36 mouse cellular contexts compared by ENCODE assay signal in genomic region chr5:99861816-99862215, GRCm38 (mm10). TPM values are rescaled to one million over a fixed set of nuclear protein-coding genes. Genes with fewer than 3 reads are reported as not detected.
"Had no signal": no experiment of that assay in that cellular context is flagged by ENCODE, and none has a peak within 500 bp of the region (broad histone marks: within the 10 kb centered on the region; RNA-seq: fewer than 3 reads in every experiment).

No protein-coding gene starts in this region.

- H3K27ac ChIP-seq: heart, adult 2 months; heart, embryonic 13.5 days; heart, embryonic 15.5 days; hindbrain, embryonic 10.5 days; hindbrain, embryonic 12.5 days; hindbrain, embryonic 13.5 days; hindbrain, embryonic 14.5 days; hindbrain, embryonic 15.5 days; hindbrain, postnatal 0 days; intestine, embryonic 15.5 days; kidney, embryonic 15.5 days; kidney, postnatal 0 days; layer of hippocampus, adult 2 months had no signal

- DNase-seq: heart, adult 2 months; heart, postnatal 36 days; heart, postnatal 4 days; kidney, adult 11 months; kidney, adult 18-20 months; kidney, adult 2 months; kidney, adult 8-10 months; kidney, adult 9 months; kidney, postnatal 10 days; kidney, postnatal 14 days; kidney, postnatal 25 days; kidney, postnatal 36 days; kidney, postnatal 4 days; layer of hippocampus, adult 9-11 months; layer of hippocampus, postnatal 36 days had no signal

- H3K27me3 ChIP-seq: heart, embryonic 12.5 days; heart, embryonic 13.5 days; heart, embryonic 15.5 days; hindbrain, embryonic 15.5 days; intestine, embryonic 15.5 days; kidney, embryonic 15.5 days had no signal

- H3K4me3 ChIP-seq: heart, adult 2 months; heart, embryonic 12.5 days; heart, embryonic 13.5 days; heart, embryonic 15.5 days; hindbrain, embryonic 10.5 days; hindbrain, embryonic 12.5 days; hindbrain, embryonic 13.5 days; hindbrain, embryonic 15.5 days; intestine, embryonic 15.5 days; kidney, embryonic 15.5 days; layer of hippocampus, adult 2 months had no signal

- H3K9me3 ChIP-seq: heart, embryonic 12.5 days; heart, embryonic 13.5 days; heart, embryonic 15.5 days; hindbrain, embryonic 10.5 days; hindbrain, embryonic 12.5 days; hindbrain, embryonic 13.5 days; hindbrain, embryonic 15.5 days; intestine, embryonic 15.5 days; kidney, embryonic 15.5 days had no signal

- H3K36me3 ChIP-seq: heart, embryonic 12.5 days; heart, embryonic 13.5 days; heart, embryonic 15.5 days; hindbrain, embryonic 10.5 days; hindbrain, embryonic 12.5 days; hindbrain, embryonic 13.5 days; hindbrain, embryonic 15.5 days; intestine, embryonic 15.5 days; kidney, embryonic 15.5 days had no signal

RNA-seq across cellular contexts. Expression of gene Vamp9, which starts 44.2 kb away (rescaled TPM):
- total RNA-seq: heart, adult 8-10 months; heart, postnatal 25 days; heart, postnatal 36 days; hematopoietic stem cell, adult 5-6 weeks; layer of hippocampus, postnatal 14 days had no signal
- polyA plus RNA-seq: heart, adult 2 months; heart, embryonic 12.5 days; hindbrain, embryonic 10.5 days; hindbrain, embryonic 12.5 days; inflammation-experienced regulatory T-cells, adult 6 months; intestine, postnatal 0 days; kidney, embryonic 14.5 days; kidney, embryonic 15.5 days; large intestine, adult 2 months had no signal
